In the genomic region with DNA sequence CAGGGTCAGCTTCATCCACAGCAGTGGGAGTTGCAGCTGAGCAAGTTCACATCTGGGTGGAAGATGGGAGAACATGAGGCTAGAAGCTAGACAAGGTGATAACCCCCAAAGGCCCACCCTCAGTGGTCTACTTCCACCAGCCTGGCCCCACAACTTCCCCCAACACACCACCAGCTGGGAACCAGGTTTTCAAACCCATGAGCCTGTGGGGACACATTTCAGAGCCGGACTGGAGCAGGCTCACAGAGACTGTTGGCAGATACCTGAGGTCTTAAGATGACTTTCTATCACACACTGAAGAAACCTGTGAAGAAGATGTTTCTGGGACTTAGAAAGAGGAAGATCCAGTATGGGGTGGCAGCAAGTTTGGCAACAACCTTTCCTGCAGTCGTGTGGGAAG, we compare ENCODE assay signal across 1 mouse cellular context.
TF ChIP-seq lines count a peak whose summit lies in the region.

No protein-coding gene starts in this region.

TF ChIP-seq in CH12.LX, 34 proteins besides CTCF, POLR2A, EP300 and RAD21 (continued from another document):
- TF ChIP-seq HCFC1 (IDR thresholded peaks at IDR 0.05; ENCODE audit: low read depth, low read length) = peak; percentile 73
